Mouse (Mus musculus) hindbrain, postnatal 0 days (tissue): ENCODE results near the gene Zfp365. TPM values are rescaled to one million over a fixed set of nuclear protein-coding genes. Genes with fewer than 3 reads are reported as not detected.

ENCODE experiments used
- ATAC-seq: fragments of 200-750 bp; cut with Nextera tagmentation; 2 replicates; pipeline ENCODE4 v1.8.0; 2017; ENCODE audit warnings: mild to moderate bottlenecking, moderate TSS enrichment, moderate library complexity
- DNase-seq: peaks from one replicate; pipeline ENCODE4 v3.0.0-alpha.2; 2015; ENCODE audit warnings: low spot score
- H3K27ac ChIP-seq: fragments of 300-500 bp; sonication (generic); 2 replicates; pipeline ENCODE4 v1.5.1; 2014; ENCODE audit warnings: mild to moderate bottlenecking
- H3K27me3 ChIP-seq: fragments of 300-500 bp; sonication (generic); 2 replicates; pipeline ENCODE4 v1.6.1; 2014; ENCODE audit warnings: low read length, mixed read lengths; ENCODE audit not compliant: insufficient read depth
- H3K36me3 ChIP-seq: fragments of 300-500 bp; sonication (generic); 2 replicates; pipeline ENCODE4 v1.6.1; 2014; ENCODE audit warnings: low read length, mixed read lengths; ENCODE audit not compliant: insufficient read depth
- H3K4me1 ChIP-seq: fragments of 300-500 bp; sonication (generic); 2 replicates; pipeline ENCODE4 v1.6.1; 2014; ENCODE audit warnings: antibody characterized with exemption, low read length, mixed read lengths; ENCODE audit not compliant: insufficient read depth
- H3K4me2 ChIP-seq: fragments of 300-500 bp; sonication (generic); 2 replicates; pipeline ENCODE4 v1.6.1; 2014; ENCODE audit warnings: low read depth, mild to moderate bottlenecking, low read length, moderate library complexity, mixed read lengths
- H3K4me3 ChIP-seq: fragments of 300-500 bp; sonication (generic); 2 replicates; pipeline ENCODE4 v1.5.1; 2014; ENCODE audit warnings: low read length
- H3K9ac ChIP-seq: fragments of 300-500 bp; sonication (generic); replicated peaks from 2 replicates; pipeline ENCODE4 v1.6.1; 2014; ENCODE audit warnings: mild to moderate bottlenecking, low read length, moderate library complexity, mixed read lengths
- H3K9me3 ChIP-seq: fragments of 300-500 bp; sonication (generic); 2 replicates; pipeline ENCODE4 v1.6.1; 2016; ENCODE audit warnings: low read length, mixed read lengths
- CTCF ChIP-seq: IDR thresholded peaks from 2 replicates; pipeline ENCODE4 v1.5.1; 2016; ENCODE audit warnings: antibody characterized with exemption, control low read depth, low read depth
- WGBS: fragments of 180-500 bp; shearing (Covaris S2); extraction: QIAGEN DNeasy Blood & Tissue Kit; methylation state at CpG from one replicate; pipeline ENCODE4 v1.1.7; 2014; 5-methylcytosine and 5-hydroxymethylcytosine counted together
- polyA plus RNA-seq: library from polyadenylated mRNA; unstranded; fragments of >200 nt; fragmentation: Nextera tagmentation; extraction: Ambion mirVana; gene quantifications from 2 replicates; pipeline ENCODE4 v1.2.1, GENCODE M21; 2015
- total RNA-seq: library from RNA; depleted of rRNA; stranded (reverse); fragments of >200 nt; gene quantifications from 2 replicates; pipeline ENCODE4 v1.2.3, GENCODE M21; 2014; rRNA removed

Gene Zfp365
- total RNA-seq = 14.3 and 16.6 TPM in 2 replicates
- polyA plus RNA-seq = 7.9 and 8.8 TPM in 2 replicates

- TF ChIP-seq CTCF = no peak
- no peaks in the 10 kb centered on the region for H3K4me1 ChIP-seq
- H3K4me2 ChIP-seq = peak within 1 kb of the TSS; percentile 85
- H3K27ac ChIP-seq = peak within 1 kb of the TSS; percentile 75
- H3K36me3 ChIP-seq = 0 out of 2 replicates have a peak, but pooled peaks cover 4% of the 10 kb centered on the region
- no peaks in the 10 kb centered on the region for H3K27me3 ChIP-seq
- DNase-seq = peak; percentile 95
- WGBS = under 1% methylated on average over 43 of the region's 43 CpGs
- H3K4me3 ChIP-seq = peak within 1 kb of the TSS; percentile 60
- ATAC-seq = peak; percentile 96
- no peaks in the 10 kb centered on the region for H3K9me3 ChIP-seq
- H3K9ac ChIP-seq = peak within 1 kb of the TSS; percentile 68
These were observed at the start of gene Zfp365 for GRCm38 (mm10) chr10:67912337-67912776. Gene Zfp365, minus strand, starts transcription at chr10:67912662.

GRCm38 (mm10) chr10:67959982-67960381, 47.5 kb upstream of the Zfp365 start:
- H3K4me3 ChIP-seq = no peak overlapping the region
- no peaks in the 10 kb centered on the region for H3K36me3 ChIP-seq
- ATAC-seq (no peak), DNase-seq (peak; percentile 10)
- no peaks in the 10 kb centered on the region for H3K4me1 ChIP-seq
- no peaks in the 10 kb centered on the region for H3K9me3 ChIP-seq
- no peak for TF ChIP-seq CTCF
- WGBS = 48% methylated on average over 3 of the region's 3 CpGs
- no peak overlapping the region for H3K9ac ChIP-seq
- no peaks in the 10 kb centered on the region for H3K27me3 ChIP-seq
- H3K4me2 ChIP-seq = no peak overlapping the region
- H3K27ac ChIP-seq = no peak overlapping the region

- H3K36me3 ChIP-seq = no peaks in the 10 kb centered on the region
- H3K4me3 ChIP-seq = no peak overlapping the region
- DNase-seq (no peak), ATAC-seq (no peak)
- H3K9me3 ChIP-seq = no peaks in the 10 kb centered on the region
- no peaks in the 10 kb centered on the region for H3K27me3 ChIP-seq
- no peak for TF ChIP-seq CTCF
- H3K9ac ChIP-seq = no peak overlapping the region
- H3K4me1 ChIP-seq = no peaks in the 10 kb centered on the region
- no peak overlapping the region for H3K4me2 ChIP-seq
- WGBS = 95% methylated on average over 2 of the region's 2 CpGs
- no peak overlapping the region for H3K27ac ChIP-seq
These were observed 43.5 kb upstream of the Zfp365 start for GRCm38 (mm10) chr10:67955982-67956381.

GRCm38 (mm10) chr10:67951690-67952089, 39.2 kb upstream of the Zfp365 start:
- Histone ChIP-seq H3K9ac (no peak overlapping the region), H3K9me3 (no peaks in the 10 kb centered on the region), H3K4me3 (no peak overlapping the region), H3K4me1 (no peaks in the 10 kb centered on the region), H3K27me3 (no peaks in the 10 kb centered on the region), H3K27ac (no peak overlapping the region), H3K4me2 (no peak overlapping the region), H3K36me3 (no peaks in the 10 kb centered on the region)
- no peak for ATAC-seq
- 83% methylated on average over 4 of the region's 4 CpGs for WGBS
- DNase-seq = no peak
- TF ChIP-seq CTCF = no peak

- H3K4me3 ChIP-seq = no peak overlapping the region
- no peak overlapping the region for H3K9ac ChIP-seq
- H3K27ac ChIP-seq = no peak overlapping the region
- H3K27me3 ChIP-seq = no peaks in the 10 kb centered on the region
- H3K36me3 ChIP-seq = no peaks in the 10 kb centered on the region
- DNase-seq (no peak), ATAC-seq (no peak)
- TF ChIP-seq CTCF = no peak
- H3K4me1 ChIP-seq = no peaks in the 10 kb centered on the region
- H3K4me2 ChIP-seq = no peak overlapping the region
- WGBS = 78% methylated on average over 8 of the region's 8 CpGs
- no peaks in the 10 kb centered on the region for H3K9me3 ChIP-seq
These were observed 37.7 kb upstream of the Zfp365 start for GRCm38 (mm10) chr10:67950059-67950748.

GRCm38 (mm10) chr10:67943513-67943912, 31.1 kb upstream of the Zfp365 start:
- no peaks in the 10 kb centered on the region for H3K9me3 ChIP-seq
- H3K36me3 ChIP-seq = no peaks in the 10 kb centered on the region
- 92% methylated on average over 4 of the region's 4 CpGs for WGBS
- no peak overlapping the region for H3K4me3 ChIP-seq
- no peaks in the 10 kb centered on the region for H3K4me1 ChIP-seq
- no peaks in the 10 kb centered on the region for H3K27me3 ChIP-seq
- H3K27ac ChIP-seq = no peak overlapping the region
- no peak for TF ChIP-seq CTCF
- no peak for ATAC-seq
- no peak for DNase-seq
- H3K9ac ChIP-seq = no peak overlapping the region
- no peak overlapping the region for H3K4me2 ChIP-seq

- Histone ChIP-seq H3K4me2 (no peak overlapping the region), H3K36me3 (no peaks in the 10 kb centered on the region), H3K9me3 (no peaks in the 10 kb centered on the region), H3K4me1 (no peaks in the 10 kb centered on the region), H3K9ac (no peak overlapping the region), H3K4me3 (no peak overlapping the region), H3K27me3 (no peaks in the 10 kb centered on the region), H3K27ac (no peak overlapping the region)
- ATAC-seq (no peak), DNase-seq (no peak)
- WGBS = 71% methylated on average over 12 of the region's 12 CpGs
- no peak for TF ChIP-seq CTCF
These were observed 27.1 kb upstream of the Zfp365 start for GRCm38 (mm10) chr10:67939546-67939945.
